Mouse (Mus musculus): ENCODE data around the gene Sowahd.
"Not testable (repeated sequence)": the region's sequence is repeated elsewhere in the genome, so short reads cannot be mapped to it uniquely, and the experiment has no call there.

The Sowahd gene

DNA sequence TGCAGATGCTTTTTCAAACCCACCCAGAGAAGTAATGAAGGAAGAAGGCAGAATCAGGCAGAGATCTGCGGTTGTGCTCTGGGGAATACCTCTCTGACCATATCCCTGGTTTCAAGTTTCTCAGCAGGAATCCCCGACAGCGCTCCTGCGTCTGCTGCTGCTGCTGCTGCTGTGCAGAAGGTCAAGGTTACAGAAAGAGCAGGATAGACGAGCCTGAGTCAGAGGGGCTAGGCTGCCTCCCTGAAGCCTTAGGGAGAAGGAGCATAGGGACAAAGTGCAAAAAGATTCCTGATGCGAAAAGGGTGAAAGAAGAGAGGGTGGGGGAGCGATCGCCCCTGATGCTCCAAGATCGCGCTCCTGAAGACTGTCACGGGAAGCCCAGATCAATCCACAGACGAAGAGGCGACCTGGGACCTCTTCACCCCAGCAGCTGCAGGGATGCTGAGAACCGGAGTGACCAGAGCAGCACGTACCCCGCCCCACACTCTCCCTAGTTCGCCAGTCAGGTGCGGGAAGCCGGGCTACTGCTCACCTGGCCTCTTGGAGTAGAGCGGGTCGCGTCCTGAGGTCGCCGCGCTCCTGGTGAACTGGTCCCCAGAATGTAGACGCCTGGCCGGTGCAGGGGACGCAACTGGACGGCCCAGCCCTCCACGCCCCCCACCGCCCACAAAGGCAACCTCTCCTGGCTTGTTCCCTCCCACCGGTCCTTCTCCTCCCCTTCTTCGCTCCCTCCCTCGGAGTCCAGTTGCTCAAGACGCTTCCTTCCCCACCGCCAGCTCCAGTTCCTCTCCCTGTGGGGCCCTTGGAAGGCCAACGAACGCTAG is at the start of gene Sowahd:
Gene Sowahd, plus strand, starts transcription at position 780 of the 824 bp plus-strand sequence.
- peak; percentile 53 to 63 for DNase-seq (ENCODE audit: inconsistent age in 2 of 2, low spot score in 1 of 2)

DNA sequence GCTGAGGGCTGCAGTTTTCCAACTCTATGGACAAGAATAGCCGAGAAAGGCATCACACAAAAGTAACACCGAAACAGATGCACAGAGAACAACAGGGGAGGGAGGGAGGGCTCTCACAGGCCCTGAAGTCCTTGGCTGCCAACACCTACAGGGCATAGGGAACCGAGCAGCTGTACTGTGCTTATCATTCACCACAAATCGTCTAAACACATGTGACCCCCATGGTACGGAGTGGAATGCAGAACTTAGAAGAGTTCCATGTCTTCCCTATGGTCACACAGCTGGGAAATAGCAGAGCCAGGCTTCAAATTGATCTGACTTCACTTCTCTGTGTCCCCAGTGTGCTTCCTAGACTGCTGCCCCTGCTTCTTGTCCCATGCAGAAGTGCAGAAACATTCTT is 34.8 kb upstream of the Sowahd start:
- DNase-seq (ENCODE audit: inconsistent age in 2 of 2, low spot score in 1 of 2): no peak

DNA sequence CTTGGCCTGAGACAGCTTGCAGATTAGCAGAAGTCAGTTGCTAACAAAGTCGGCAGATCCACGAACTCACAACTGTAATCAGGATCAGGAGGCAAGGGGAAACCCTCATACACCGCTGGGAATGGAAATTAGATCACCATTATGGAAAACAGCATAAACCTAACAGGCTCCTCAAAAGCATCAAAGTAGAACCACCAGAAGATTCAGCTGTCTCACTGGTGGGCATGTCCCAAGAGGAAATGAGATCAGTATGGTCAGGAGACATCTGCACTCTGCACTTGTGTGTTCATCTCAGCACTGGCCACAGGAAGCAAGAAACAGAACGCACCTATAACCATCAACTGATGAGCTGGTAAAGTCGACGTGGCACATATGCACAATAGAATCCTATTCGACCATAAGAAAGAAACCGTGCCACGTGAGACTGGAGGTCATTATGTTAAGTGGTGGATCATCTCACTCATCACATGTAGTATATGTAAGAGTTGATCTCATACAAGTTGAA is 30.4 kb upstream of the Sowahd start:
- no peak for DNase-seq (ENCODE audit: inconsistent age in 2 of 2, low spot score in 1 of 2)

DNA sequence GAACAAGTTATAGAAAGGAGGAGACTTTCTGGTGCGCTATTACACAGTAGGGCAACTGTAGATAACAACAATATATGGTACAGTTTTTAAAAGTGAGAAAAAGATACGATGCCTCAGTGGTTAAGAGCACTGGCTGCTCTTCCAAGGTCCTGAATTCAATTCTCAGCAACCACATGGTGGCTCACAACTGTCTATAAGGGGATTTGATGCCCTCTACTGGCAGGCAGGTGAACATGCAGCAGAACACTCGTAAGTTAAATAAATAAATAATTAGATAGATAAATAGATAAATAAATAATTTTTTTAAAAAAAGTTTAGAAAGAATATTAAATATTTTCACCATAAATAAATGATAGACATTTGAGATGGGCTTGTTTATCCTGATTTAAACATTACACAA is 29.6 kb upstream of the Sowahd start:
- DNase-seq (ENCODE audit: inconsistent age in 2 of 2, low spot score in 1 of 2): peak in 1 of 2 experiments; percentile 51

DNA sequence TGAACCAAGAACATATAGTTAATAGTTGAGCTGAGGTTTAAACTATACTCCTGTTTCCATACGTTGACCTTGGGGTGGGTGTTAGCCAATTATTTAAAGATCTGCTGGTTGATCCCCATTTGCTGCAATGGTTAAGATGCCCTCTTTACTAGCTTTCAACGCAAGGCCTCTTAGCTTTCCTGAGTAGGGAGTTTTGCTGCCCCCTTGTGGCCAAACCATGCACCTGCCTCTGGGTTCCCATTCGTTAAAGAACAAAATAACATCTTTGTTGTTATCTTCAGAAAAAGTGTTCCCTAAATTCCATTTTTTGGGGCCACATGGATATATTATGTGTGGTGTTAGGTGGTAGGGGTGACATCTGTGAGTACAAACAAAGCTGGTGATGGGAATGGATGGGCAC is 26.0 kb upstream of the Sowahd start:
- peak; percentile 44 to 86 for DNase-seq (ENCODE audit: inconsistent age in 2 of 2, low spot score in 1 of 2)

DNA sequence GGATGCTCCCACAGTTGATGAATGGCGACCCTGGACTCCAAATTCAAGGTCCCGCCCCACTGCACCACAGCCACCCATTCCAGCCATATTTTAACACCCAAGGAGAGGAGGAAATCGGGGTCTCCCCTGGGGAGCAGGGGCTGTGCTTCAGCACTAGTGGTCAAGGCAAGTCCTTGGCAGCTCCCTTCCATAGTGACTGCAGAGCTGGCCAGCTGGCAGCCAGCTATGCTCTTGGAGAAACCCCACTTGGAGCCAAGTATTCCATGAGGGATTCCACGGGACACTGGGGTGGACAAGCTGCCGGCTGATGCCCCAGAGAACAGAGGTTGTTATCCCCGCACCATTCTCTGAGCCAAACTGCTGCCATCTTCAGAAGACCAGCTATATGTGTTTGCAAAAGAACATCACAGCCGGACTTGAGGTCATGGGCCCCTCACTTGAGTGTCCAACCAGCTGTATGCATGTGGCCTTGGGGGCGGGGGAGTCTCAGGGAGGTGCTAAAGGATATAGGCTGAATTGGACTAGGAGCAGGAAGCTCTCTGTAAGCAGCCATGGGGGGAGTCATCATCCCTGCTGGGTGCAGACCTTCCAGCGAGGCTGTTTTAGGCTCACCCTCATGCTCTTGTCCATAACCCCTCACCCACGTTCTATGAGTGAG is 24.9 kb upstream of the Sowahd start:
- DNase-seq (ENCODE audit: inconsistent age in 2 of 2, low spot score in 1 of 2): peak in 1 of 2 experiments; percentile 23

DNA sequence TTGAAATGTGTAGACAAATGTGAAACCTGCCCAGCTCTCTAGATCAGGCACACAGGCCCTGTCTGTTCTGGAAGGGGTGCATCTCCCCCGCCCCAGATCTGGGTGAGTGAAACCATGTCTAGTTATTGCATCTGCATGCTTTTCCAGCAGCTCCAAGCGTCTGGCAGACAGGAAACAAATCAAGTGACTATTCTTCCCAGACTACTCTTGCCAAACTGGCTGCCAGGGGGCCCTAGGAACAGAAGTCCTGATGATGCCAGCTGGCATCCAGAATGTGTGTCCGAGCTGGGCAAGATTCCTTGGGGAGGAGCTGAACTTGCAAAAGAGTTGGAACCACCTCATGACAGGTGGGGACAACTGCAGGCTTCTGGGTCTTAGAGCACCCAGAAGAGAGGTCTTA is 20.3 kb upstream of the Sowahd start:
- DNase-seq (ENCODE audit: inconsistent age in 2 of 2, low spot score in 1 of 2): peak in 1 of 2 experiments; percentile 41

DNA sequence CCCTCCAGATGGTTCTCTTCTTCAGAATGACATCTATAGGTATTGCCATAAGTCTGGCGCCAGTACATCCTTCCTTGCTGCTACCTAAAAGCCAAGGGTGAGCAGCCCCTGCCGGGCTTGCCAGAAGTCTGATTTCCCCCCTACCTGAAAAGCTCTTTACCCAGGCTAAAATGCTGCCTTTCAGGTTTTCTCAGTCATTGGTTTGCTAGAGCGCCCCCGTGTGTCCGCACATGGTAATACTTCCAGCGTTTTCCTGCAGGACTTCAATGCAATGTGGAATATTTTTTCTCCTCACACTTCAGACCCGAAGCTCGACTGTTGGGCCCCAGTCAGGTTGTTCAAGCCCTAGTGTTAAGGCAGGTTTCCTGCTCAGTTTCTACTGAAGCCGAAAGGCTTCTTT is 5.9 kb upstream of the Sowahd start:
- peak; percentile 42 to 79 for DNase-seq (ENCODE audit: inconsistent age in 2 of 2, low spot score in 1 of 2)

DNA sequence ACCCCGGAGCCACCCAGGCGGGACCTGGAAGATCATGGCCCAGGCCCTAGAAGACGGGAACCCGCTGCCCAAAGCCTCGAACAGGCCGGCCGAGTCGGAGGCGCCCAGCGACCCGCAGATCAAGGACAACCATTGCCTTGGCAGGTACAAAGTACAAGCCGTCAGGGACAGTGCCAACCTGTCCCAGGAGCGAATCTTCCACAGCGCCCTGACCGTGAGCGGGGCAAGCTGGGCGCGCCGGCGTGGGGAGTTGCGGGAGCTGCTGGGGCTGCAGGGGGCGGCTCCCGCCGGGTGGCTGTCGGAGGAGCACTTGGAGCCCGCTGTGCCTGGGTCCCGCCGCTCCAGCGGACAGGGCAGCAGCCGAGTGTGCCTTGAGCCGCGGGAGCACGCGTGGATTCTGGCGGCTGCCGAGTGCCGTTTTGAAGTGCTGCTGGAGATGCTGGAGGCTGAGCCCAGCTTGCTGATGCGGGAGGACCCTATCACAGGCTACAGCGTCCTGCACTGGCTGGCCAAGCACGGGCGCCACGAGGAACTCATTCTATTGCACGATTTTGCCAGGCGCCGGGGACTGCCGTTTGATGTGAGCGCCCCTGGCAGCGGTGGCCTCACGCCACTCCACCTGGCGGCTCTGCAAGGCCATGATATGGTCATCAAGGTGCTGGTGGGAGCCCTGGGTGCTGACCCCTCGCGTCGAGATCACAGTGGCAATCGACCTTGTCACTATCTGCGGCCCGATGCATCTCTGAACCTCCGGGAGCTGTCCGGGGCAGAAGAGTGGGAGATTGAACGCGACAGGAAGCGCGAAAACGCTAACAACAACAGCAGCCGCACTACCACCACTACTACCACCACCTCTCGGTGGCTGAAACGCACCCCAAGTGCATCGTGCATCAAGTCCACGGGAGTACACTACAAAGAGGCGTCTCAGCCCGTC is 512 bp downstream of the Sowahd start:
- peak; percentile 30 to 65 for DNase-seq (ENCODE audit: inconsistent age in 2 of 2, low spot score in 1 of 2)

DNA sequence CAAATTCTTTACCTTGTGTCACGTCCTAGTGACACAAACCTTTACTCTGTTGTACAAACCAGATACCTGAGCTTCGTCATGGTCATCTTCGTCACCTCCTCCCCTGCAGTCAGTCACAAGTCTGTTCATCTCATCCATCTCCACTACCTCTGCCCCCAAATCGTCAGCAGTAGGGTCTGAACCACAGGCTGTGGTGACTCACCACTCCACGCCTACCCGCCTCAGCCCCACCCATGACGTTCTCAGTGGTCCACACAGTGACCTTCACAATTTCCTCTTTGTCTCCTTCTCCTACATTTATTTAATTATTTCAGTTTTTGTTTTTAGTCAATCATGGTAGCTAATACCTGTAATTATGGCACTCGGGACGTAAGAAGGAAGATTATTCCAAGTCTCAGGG is 15.3 kb downstream of the Sowahd start:
- no peak for DNase-seq (ENCODE audit: inconsistent age in 2 of 2, low spot score in 1 of 2)

DNA sequence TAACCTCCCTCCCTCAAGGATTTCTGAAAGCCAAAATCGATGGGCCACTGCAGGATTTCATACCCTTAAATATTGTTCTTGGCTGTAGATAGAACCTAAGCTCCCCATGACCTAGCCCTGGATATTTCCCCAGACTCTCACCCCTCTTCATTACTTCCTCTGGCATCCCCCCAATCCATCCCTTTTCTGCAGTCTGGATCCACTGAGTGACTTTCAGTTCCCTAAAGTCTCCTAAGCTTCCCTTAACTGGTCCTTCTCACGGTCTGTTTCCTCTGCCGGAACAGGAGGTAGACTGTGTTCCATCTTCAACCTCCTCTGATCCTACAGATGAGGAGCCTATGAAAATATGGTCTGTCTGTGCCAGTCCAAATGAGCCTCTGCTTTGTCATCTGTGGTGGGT is 18.7 kb downstream of the Sowahd start:
- DNase-seq (ENCODE audit: inconsistent age in 2 of 2, low spot score in 1 of 2): no peak

DNA sequence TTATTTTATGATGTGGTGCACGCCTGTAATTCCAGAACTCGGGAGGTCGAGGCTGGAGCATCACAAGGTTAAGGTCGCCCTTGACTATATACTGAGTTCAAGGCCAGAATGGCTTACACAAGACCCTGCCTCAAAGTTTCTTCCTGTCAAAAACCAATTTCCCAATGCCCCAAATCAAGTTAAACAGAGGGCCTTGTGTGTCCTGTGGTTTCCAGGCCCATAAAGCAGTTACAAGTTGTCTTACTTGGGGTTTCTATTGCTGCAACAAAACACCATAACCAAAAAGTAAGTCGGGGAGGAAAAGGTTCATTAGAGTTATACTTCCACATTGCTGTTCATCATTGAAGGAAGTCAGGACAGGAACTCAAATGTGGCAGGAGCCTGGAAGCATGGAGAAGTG is 20.1 kb downstream of the Sowahd start:
- no peak for DNase-seq (ENCODE audit: inconsistent age in 2 of 2, low spot score in 1 of 2)

DNA sequence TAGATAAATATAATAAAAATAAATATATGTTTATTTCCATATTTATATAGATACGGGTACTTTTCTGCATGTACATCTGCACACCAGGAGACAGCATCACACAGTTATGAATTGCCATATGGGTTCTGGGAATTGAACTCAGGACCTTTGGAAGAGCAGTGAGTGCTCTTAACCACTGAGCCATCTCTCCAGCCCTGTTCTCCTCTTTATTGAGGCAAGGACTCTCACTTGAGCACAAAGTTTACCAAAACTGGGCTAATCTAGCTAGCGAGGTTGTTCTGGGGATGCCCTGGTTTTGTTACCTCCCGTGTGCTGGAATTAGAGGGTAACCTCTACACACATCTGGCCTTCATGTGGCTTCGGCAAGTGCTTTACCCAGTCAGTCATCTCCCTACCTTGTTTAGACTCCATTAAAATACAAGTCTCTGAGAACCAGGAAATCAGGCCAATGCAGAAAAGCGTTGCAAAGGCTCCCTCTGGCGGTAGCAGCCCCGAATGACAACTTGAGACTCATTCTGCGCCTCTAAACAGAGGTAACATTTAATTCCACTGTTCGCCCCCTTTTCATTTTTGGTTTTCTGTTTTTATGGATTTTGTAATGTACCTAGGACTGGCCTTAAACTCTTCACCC is 25.7 kb downstream of the Sowahd start:
- peak; percentile 34 to 85 for DNase-seq (ENCODE audit: inconsistent age in 2 of 2, low spot score in 1 of 2)

DNA sequence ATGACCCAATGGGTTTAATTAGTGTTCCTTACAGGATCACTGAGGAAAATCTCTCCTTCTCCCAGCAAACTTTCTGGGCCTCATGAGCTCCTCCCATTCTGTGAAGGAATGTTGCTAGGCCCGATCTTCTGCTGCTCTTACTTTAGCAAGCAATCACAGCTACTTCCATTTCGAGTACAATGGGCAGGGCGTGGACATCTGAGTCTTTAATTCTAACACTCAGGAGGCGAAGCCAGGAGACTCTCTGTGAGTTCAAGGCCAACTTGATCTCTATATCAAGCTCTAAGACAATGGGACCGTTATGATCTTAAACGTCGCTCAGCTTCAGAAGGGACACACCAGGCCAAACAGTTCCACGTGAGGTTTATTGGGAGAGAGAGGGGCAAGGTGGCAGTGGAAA is 28.0 kb downstream of the Sowahd start:
- no peak for DNase-seq (ENCODE audit: inconsistent age in 2 of 2, low spot score in 1 of 2)

DNA sequence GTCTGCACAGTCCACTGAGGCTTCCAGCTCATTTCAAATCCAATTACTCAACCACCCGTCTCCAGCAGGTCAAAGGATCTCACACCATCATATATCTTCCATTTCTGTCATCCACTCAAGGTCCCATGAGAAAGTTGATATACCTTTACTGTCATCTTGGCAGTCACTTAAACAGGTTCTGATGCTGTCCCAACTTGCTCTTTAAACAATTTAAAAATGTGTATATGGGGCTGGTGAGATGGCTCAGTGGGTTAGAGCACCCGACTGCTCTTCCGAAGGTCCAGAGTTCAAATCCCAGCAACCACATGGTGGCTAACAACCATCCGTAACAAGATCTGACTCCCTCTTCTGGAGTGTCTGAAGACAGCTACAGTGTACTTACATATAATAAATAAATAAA is 31.7 kb downstream of the Sowahd start:
- DNase-seq (ENCODE audit: inconsistent age in 2 of 2, low spot score in 1 of 2): not testable (repeated sequence)

DNA sequence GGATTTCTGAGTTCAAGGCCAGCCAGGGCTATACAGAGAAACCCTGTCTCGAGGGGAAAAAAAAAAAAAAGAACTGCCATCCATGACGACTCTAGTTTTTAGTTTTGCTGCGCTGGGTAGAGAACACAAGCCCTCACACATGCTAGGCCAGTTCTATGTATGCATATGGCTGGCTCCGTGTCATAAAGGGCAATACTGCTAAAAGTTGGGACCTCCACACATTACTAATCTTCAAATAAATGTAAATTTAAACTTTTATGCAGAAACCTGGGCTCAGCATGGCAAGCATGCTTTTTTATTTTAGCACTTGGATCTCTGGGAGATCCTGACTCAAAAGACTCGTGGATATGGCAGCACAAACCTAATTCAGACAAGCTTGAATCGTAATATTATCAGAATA is 32.5 kb downstream of the Sowahd start:
- DNase-seq (ENCODE audit: inconsistent age in 2 of 2, low spot score in 1 of 2): no peak

DNA sequence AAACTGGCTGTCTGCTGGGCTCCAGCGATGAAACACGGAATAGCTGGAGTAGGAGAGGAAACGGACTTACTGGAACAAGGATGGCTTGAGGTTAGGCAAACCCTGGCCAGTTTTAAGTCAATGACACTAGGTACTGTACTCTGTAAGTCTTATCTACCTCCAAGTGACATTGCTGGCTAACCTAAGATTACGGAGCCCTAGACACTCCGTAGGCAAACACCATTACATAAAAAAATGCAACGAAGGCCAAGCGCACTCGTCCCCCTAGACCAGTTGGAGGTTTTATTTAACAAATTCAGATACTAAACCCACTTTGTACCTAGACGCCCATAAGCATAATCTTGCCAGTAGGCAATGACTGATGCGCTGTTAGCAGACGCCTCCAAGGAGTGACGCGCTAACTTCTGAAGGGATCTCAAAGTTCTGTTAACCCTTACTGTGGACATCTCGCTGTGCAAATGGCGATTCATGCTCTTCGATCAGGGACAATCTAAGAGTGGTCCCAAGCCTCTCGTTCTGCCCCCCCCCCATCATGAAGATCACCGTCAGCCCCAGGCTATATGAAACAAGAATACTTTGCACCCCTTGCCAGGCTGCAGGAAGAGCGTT is 35.8 kb downstream of the Sowahd start:
- DNase-seq (ENCODE audit: inconsistent age in 2 of 2, low spot score in 1 of 2): peak; percentile 18 to 66

DNA sequence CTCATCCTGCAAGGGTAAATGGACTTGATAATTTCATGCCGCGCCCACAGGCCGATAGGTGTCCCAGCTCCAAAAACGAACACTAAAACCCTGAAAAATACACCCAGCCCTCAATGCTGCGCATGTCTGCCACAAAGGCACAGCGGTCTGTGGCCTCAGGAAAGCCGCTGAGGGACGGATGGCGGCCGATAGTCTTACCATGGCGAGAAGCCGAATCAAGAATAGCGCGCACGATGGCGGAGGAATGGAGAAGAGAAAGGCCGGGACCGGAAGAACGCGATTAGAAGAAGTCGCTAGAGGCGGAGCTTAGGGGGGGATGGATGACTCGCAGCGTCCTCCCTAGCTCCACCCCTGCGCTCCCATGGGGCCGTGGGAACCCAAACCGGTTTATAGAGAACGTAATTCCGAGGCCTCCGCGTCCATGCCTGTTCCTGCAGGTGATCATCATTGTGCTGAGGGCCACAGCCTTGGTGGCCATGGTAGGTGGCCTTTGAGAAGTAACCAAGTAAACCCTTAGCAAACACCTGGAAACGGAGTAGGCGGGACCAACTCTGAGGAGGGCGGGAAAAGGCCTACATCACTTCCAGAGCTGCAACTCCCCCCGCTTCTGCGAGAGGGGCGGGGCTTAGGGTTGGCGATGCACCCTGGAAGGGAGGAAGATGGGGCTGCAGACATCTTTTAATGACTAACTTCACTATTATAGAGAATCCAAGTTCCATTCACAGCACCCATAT is 36.4 kb downstream of the Sowahd start, which contains the start of gene Rpl39:
Gene Rpl39, minus strand, starts transcription at position 476 of the 734 bp plus-strand sequence.
- peak; percentile 91 to 96 for DNase-seq (ENCODE audit: inconsistent age in 2 of 2, low spot score in 1 of 2)

DNA sequence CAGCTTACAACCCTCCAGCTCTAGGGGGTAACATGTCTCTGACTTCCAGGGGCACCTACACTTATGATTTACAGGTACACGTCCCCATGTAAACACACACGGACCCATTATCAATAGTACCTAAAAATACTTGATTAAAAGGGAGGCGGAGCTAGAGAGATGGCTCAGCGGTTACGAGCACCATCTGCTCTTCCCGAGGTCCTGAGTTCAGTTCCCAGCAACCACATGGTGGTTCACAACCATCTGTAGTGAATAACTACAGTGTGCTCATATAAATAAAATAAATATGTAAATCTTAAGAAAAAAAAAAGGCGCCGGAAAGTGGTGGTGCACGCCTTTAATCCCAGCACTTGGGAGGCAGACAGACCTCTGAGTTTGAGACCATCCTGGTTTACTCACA is 37.0 kb downstream of the Sowahd start:
- DNase-seq (ENCODE audit: inconsistent age in 2 of 2, low spot score in 1 of 2): no peak

DNA sequence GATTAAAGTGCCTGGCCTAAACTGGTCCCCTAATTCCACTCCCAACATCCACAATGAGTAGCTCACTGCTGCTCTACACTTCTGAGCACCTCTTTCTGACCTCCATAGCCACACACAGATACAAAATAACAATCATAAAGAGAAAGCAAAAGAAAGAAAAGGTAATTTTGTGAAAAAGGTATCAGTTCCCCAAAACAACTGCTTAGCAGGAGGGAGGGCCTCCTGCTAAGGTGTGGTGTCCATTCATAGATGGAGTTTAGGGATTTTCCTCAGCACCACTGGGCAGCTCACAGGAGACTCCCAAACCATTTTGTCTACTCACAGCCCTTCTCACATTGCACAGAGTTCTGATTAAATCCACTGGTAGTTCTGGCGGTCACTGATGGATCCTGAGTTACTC is 40.1 kb downstream of the Sowahd start:
- no peak for DNase-seq (ENCODE audit: inconsistent age in 2 of 2, low spot score in 1 of 2)
